Mouse (Mus musculus) bone marrow macrophage, adult 2 months (primary cell): ENCODE data around the gene Zdhhc1.

ENCODE experiments used
- CTCF ChIP-seq: IDR thresholded peaks from 2 replicates; pipeline ENCODE4 v1.5.1; 2012; ENCODE audit warnings: low read depth, mild to moderate bottlenecking, low read length, moderate library complexity
- POLR2A ChIP-seq: IDR thresholded peaks from 2 replicates; pipeline ENCODE4 v1.6.1; 2012; ENCODE audit warnings: mild to moderate bottlenecking, low read depth, low read length, borderline replicate concordance

DNA sequence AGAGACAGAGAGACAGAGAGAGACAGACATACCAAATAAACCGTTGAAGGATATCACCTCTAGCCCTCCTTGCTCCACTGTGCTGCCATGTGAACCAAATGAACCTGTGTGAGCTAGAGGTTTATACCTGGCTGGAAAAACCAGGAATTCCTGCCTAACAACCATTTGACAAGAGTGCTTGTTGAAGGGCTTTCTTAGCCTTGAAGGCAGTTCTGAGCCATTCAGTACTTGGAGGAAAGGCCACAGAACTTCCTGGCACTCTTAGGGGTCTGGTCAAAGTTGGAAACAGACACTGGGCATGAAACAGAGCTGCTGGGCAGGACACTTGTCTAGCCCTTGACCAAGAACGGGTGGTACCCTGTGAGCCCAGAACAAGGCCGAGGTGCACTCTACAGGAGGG lies 2.1 kb downstream of the Zdhhc1 start:
- TF ChIP-seq CTCF (no peak), POLR2A (no peak)
